Comparison of ENCODE assay signal across 8 mouse cellular contexts in the genomic region with DNA sequence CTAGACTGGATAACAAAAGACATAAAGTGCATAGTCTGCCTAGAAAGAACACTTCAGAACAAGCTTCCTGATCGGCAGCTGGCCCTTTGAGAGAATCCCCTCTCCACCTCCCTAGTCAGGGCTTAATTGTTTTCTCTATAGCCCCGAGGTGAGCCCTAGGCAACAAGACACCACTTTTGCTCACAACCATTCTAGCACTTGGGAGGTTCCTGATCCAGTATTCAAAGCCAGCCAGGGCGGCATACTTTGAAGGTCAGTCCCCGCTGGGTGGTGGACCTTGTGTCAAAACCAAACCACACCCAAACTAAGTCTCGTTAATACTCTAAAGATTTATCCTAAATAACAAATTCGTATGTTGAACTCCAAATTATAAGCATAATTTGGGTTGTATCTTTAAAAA. TPM values are rescaled to one million over a fixed set of nuclear protein-coding genes. Genes with fewer than 3 reads are reported as not detected.
A peak's percentile ranks its signal among the peaks of the same experiment; 100 is the strongest.
DNase-seq lines count a peak whose midpoint lies in the region; ATAC-seq lines count a peak whose summit lies in the region.

No protein-coding gene starts in this region.

- DNase-seq in heart, postnatal 4 days = no peak
- DNase-seq in ES-CJ7 (ENCODE audit: low read depth, low spot score) = peak; percentile 80
- peak; percentile 22 for DNase-seq in midbrain, embryonic 10.5 days (ENCODE audit: low spot score)
- DNase-seq in right cerebral cortex, adult 18-20 months = no peak
- DNase-seq in adrenal gland, adult 2 months = no peak
- DNase-seq in lung, postnatal 25 days (ENCODE audit: low spot score) = no peak

- no peaks in the 10 kb centered on the region for H3K9me3 ChIP-seq in heart, embryonic 11.5 days (replicated peaks; ENCODE audit: control insufficient read depth, low read length)
- no peaks in the 10 kb centered on the region for H3K9me3 ChIP-seq in forebrain, embryonic 16.5 days (ENCODE audit: control insufficient read depth, low read length)
- no peaks in the 10 kb centered on the region for H3K9me3 ChIP-seq in midbrain, embryonic 10.5 days (replicated peaks)

- 32% methylated on average over 6 of the region's 6 CpGs for WGBS in heart, embryonic 11.5 days (ENCODE audit: insufficient replicate concordance)
- WGBS in forebrain, embryonic 16.5 days = 11% methylated on average over 6 of the region's 6 CpGs
- WGBS in midbrain, embryonic 10.5 days = 17% methylated on average over 6 of the region's 6 CpGs

- peak overlapping the region; percentile 86 for H3K27ac ChIP-seq in heart, embryonic 11.5 days (ENCODE audit: low read depth, low read length)
- no peak overlapping the region for H3K27ac ChIP-seq in forebrain, embryonic 16.5 days (ENCODE audit: low read length)
- peak overlapping the region; percentile 94 for H3K27ac ChIP-seq in midbrain, embryonic 10.5 days (replicated peaks)

- no peaks in the 10 kb centered on the region for H3K27me3 ChIP-seq in heart, embryonic 11.5 days (ENCODE audit: control insufficient read depth, insufficient read depth, low read length)
- no peaks in the 10 kb centered on the region for H3K27me3 ChIP-seq in forebrain, embryonic 16.5 days (replicated peaks; ENCODE audit: control insufficient read depth, insufficient read depth, low read length)
- no peaks in the 10 kb centered on the region for H3K27me3 ChIP-seq in midbrain, embryonic 10.5 days (ENCODE audit: low read depth, poor library complexity, severe bottlenecking)

- H3K9ac ChIP-seq in heart, embryonic 11.5 days (ENCODE audit: low read depth, low read length) = peak overlapping the region; percentile 90
- peak overlapping the region; percentile 75; the same call in 1 of the 2 replicates for H3K9ac ChIP-seq in forebrain, embryonic 16.5 days (replicated peaks; ENCODE audit: low read depth, low read length)

- peak overlapping the region; percentile 83 for H3K4me2 ChIP-seq in heart, embryonic 11.5 days
- H3K4me2 ChIP-seq in forebrain, embryonic 16.5 days (ENCODE audit: low read length) = peak overlapping the region; percentile 59

- H3K36me3 ChIP-seq in heart, embryonic 11.5 days (ENCODE audit: control insufficient read depth, insufficient read depth, low read length) = no peaks in the 10 kb centered on the region
- no peaks in the 10 kb centered on the region for H3K36me3 ChIP-seq in forebrain, embryonic 16.5 days (ENCODE audit: control insufficient read depth, insufficient read depth)
- H3K36me3 ChIP-seq in midbrain, embryonic 10.5 days = peaks cover 7% of the 10 kb centered on the region; the same call in 1 of the 2 replicates

- no peak for ATAC-seq in heart, embryonic 11.5 days (replicated peaks; ENCODE audit: insufficient number of reproducible peaks, low FRiP score, low TSS enrichment)
- ATAC-seq in forebrain, embryonic 16.5 days = no peak

- H3K4me1 ChIP-seq in heart, embryonic 11.5 days (ENCODE audit: control insufficient read depth, insufficient read depth, low read length) = peaks cover 5% of the 10 kb centered on the region; the same call in 1 of the 2 replicates
- peaks cover 23% of the 10 kb centered on the region for H3K4me1 ChIP-seq in forebrain, embryonic 16.5 days (replicated peaks; ENCODE audit: control insufficient read depth, insufficient read depth, low read length)
- peaks cover 53% of the 10 kb centered on the region for H3K4me1 ChIP-seq in midbrain, embryonic 10.5 days

- H3K4me3 ChIP-seq in heart, embryonic 11.5 days (ENCODE audit: low read depth, low read length) = peak overlapping the region; percentile 74
- peak overlapping the region; percentile 70 for H3K4me3 ChIP-seq in forebrain, embryonic 16.5 days (replicated peaks; ENCODE audit: low read length)
- H3K4me3 ChIP-seq in midbrain, embryonic 10.5 days = peak overlapping the region; percentile 77

RNA-seq across cellular contexts. Expression of a gene that starts 38.6 kb away (rescaled TPM):
- 0.82 and 1.2 TPM in 2 replicates for polyA plus RNA-seq in heart, embryonic 11.5 days (2014; fragmentation: Nextera tagmentation; extraction: Ambion mirVana)
- total RNA-seq in heart, postnatal 4 days (2021) = under 1 TPM; 0.18 to 0.21 TPM
- 21.0 and 21.3 TPM in 2 replicates for polyA plus RNA-seq in forebrain, embryonic 16.5 days (2015; fragmentation: Nextera tagmentation; extraction: Ambion mirVana)
- polyA plus RNA-seq in midbrain, embryonic 10.5 days (2016; fragmentation: Nextera tagmentation; extraction: Ambion mirVana) = 4.1 and 4.6 TPM in 2 replicates
- under 1 TPM in 1 of 2 experiments, not detected in 1; 0.24 TPM for total RNA-seq in adrenal gland, adult 2 months (2021)
- 0.20 TPM in 1 of 2 replicates, not detected in the other for polyA plus RNA-seq in adrenal gland, adult 2 months (2012; rRNA removed)

RNA-seq across cellular contexts. Expression of a gene that starts 39.1 kb away (rescaled TPM):
- 64.2 and 67.8 TPM in 2 replicates for polyA plus RNA-seq in heart, embryonic 11.5 days (2014; fragmentation: Nextera tagmentation; extraction: Ambion mirVana)
- 10 to 100 TPM; 34.9 to 35.5 TPM for total RNA-seq in heart, postnatal 4 days (2021)
- 47.9 and 64.0 TPM in 2 replicates for polyA plus RNA-seq in forebrain, embryonic 16.5 days (2015; fragmentation: Nextera tagmentation; extraction: Ambion mirVana)
- polyA plus RNA-seq in midbrain, embryonic 10.5 days (2016; fragmentation: Nextera tagmentation; extraction: Ambion mirVana) = 65.0 and 76.1 TPM in 2 replicates
- 10 to 100 TPM; 15.0 to 17.3 TPM for total RNA-seq in adrenal gland, adult 2 months (2021)
- 0.65 and 0.92 TPM in 2 replicates for polyA plus RNA-seq in adrenal gland, adult 2 months (2012; rRNA removed)

Comparison
In these comparisons a context has a peak if more than half of its experiments do, and no peak if none do; other contexts are left out.
1. DNase-seq: peak in ES-CJ7 (single experiment) and midbrain, embryonic 10.5 days (single experiment); none in heart, postnatal 4 days (single experiment), right cerebral cortex, adult 18-20 months (single experiment), adrenal gland, adult 2 months (single experiment) and lung, postnatal 25 days (single experiment).
2. RNA of a gene that starts 39.1 kb away (polyA plus RNA-seq): 65.0 to 76.1 TPM in midbrain, embryonic 10.5 days, 64.2 to 67.8 TPM in heart, embryonic 11.5 days and 47.9 to 64.0 TPM in forebrain, embryonic 16.5 days; 0.65 to 0.92 TPM in adrenal gland, adult 2 months; every median in the first group is over 10 times any median in the second.
3. Peak in every context shown above with its lines, with median percentiles within 50 percentile points of each other: H3K4me3 ChIP-seq.